Mouse (Mus musculus) ES-Bruce4 (cell line): ENCODE measurements around the gene Wdr47. TPM values are rescaled to one million over a fixed set of nuclear protein-coding genes. Genes with fewer than 3 reads are reported as not detected.

Experiments used
- H3K27ac ChIP-seq: 2 replicates; pipeline ENCODE4 v1.5.1; 2012; ENCODE audit warnings: low read length, inconsistent platforms; ENCODE audit not compliant: insufficient read depth
- H3K27me3 ChIP-seq: 2 replicates; pipeline ENCODE4 v1.6.1; 2012; ENCODE audit warnings: mild to moderate bottlenecking, low read length, inconsistent platforms; ENCODE audit not compliant: control insufficient read depth, poor library complexity, insufficient read depth, severe bottlenecking
- H3K36me3 ChIP-seq: 2 replicates; pipeline ENCODE4 v1.6.1; 2012; ENCODE audit warnings: inconsistent platforms, mild to moderate bottlenecking, low read length, moderate library complexity; ENCODE audit not compliant: control insufficient read depth, poor library complexity, insufficient read depth, severe bottlenecking
- H3K4me1 ChIP-seq: one replicate; pipeline ENCODE4 v1.8.1; 2011; ENCODE audit warnings: low read length; ENCODE audit not compliant: control insufficient read depth, insufficient read depth
- H3K4me3 ChIP-seq: 2 replicates; pipeline ENCODE4 v1.5.1; 2011; ENCODE audit warnings: low read depth, mild to moderate bottlenecking, low read length
- H3K9ac ChIP-seq: 2 replicates; pipeline ENCODE4 v1.6.1; 2012; ENCODE audit warnings: low read depth, mild to moderate bottlenecking, inconsistent platforms; ENCODE audit not compliant: poor library complexity, severe bottlenecking
- H3K9me3 ChIP-seq: replicated peaks from 2 replicates; pipeline ENCODE4 v1.6.1; 2012; ENCODE audit warnings: mild to moderate bottlenecking, low read length, inconsistent platforms; ENCODE audit not compliant: control insufficient read depth, poor library complexity, insufficient read depth, severe bottlenecking
- CTCF ChIP-seq: IDR thresholded peaks from one replicate; pipeline ENCODE4 v1.8.1; 2011; ENCODE audit warnings: low read depth, low read length
- EP300 ChIP-seq: IDR thresholded peaks from 2 replicates; pipeline ENCODE4 v1.6.1; 2011; ENCODE audit warnings: low read depth, low read length; ENCODE audit not compliant: insufficient read depth
- POLR2A ChIP-seq: IDR thresholded peaks from one replicate; pipeline ENCODE4 v1.8.1; 2011; ENCODE audit warnings: low read length; ENCODE audit not compliant: insufficient read depth
- polyA plus RNA-seq: library from polyadenylated mRNA; stranded (reverse); fragments of >200 nt; gene quantifications from 2 replicates; pipeline ENCODE4 v1.2.4, GENCODE M21; 2011; ENCODE audit warnings: low read depth; ENCODE audit not compliant: missing spikeins, insufficient read depth, insufficient read length

The Wdr47 gene
- polyA plus RNA-seq, 1 experiment, result 10.9 TPM

DNA sequence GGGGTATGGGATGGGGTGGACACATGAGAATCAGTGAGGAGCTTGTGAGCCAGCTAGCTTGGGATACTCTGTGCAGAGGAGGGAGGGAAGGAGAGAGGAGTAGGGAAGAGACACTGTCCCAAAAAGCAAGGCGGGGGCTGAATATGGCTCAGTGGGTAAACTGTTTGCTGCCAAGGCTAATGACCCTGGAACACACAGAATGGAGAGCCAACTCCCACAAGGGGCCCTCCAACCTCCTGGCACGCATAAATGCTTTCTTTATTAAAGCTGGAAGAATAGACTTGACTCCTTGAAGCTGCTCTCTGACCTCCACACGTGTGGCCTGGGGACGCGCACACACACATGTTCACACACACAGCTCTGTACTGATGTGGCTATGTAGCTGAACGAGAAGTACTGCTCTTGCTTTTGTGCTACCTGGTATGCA, 97.9 kb downstream of the Wdr47 start:
- Histone ChIP-seq H3K4me3 (no peak overlapping the region), H3K27ac (no peak overlapping the region), H3K9me3 (peaks cover 20% of the 10 kb centered on the region), H3K9ac (no peak overlapping the region), H3K27me3 (no peaks in the 10 kb centered on the region), H3K36me3 (peaks cover 11% of the 10 kb centered on the region), H3K4me1 (no peaks in the 10 kb centered on the region)
- TF ChIP-seq POLR2A (no peak), CTCF (no peak), EP300 (no peak)

GRCm38 (mm10) chr3:108689446-108689845, 98.4 kb downstream of the Wdr47 start:
- Histone ChIP-seq H3K9me3 (peaks cover 24% of the 10 kb centered on the region), H3K9ac (no peak overlapping the region), H3K4me3 (no peak overlapping the region), H3K27me3 (no peaks in the 10 kb centered on the region), H3K36me3 (peaks cover 15% of the 10 kb centered on the region), H3K4me1 (no peaks in the 10 kb centered on the region), H3K27ac (no peak overlapping the region)
- TF ChIP-seq POLR2A (no peak), CTCF (no peak), EP300 (no peak)

- no peak overlapping the region for H3K4me3 ChIP-seq
- H3K27me3 ChIP-seq, result no peaks in the 10 kb centered on the region
- no peak overlapping the region for H3K9ac ChIP-seq
- no peak overlapping the region for H3K27ac ChIP-seq
- peaks cover 19% of the 10 kb centered on the region for H3K36me3 ChIP-seq
- no peak for TF ChIP-seq CTCF
- no peak for TF ChIP-seq EP300
- no peak for TF ChIP-seq POLR2A
- peaks cover 29% of the 10 kb centered on the region for H3K9me3 ChIP-seq
- H3K4me1 ChIP-seq, result no peaks in the 10 kb centered on the region
These were observed 98.9 kb downstream of the Wdr47 start for GRCm38 (mm10) chr3:108689979-108690378.

GRCm38 (mm10) chr3:108694321-108694720, 103.2 kb downstream of the Wdr47 start:
- no peak overlapping the region for H3K9ac ChIP-seq
- H3K4me3 ChIP-seq, result no peak overlapping the region
- H3K9me3 ChIP-seq, result peaks cover 32% of the 10 kb centered on the region
- no peak for TF ChIP-seq CTCF
- TF ChIP-seq POLR2A, result no peak
- TF ChIP-seq EP300, result no peak
- H3K27ac ChIP-seq, result no peak overlapping the region
- H3K27me3 ChIP-seq, result no peaks in the 10 kb centered on the region
- no peaks in the 10 kb centered on the region for H3K4me1 ChIP-seq
- peaks cover 33% of the 10 kb centered on the region for H3K36me3 ChIP-seq

Other genes starting within 250 kb of the Wdr47 start
- gene Mybphl, start 226.4 kb upstream of the Wdr47 start, polyA plus RNA-seq, result not detected in 2 replicates
- 255 and 272 TPM in 2 replicates for gene Psrc1, start 207.4 kb upstream of the Wdr47 start, polyA plus RNA-seq
- gene Celsr2, start 175.7 kb upstream of the Wdr47 start, polyA plus RNA-seq, result 7.1 and 8.9 TPM in 2 replicates
- gene Sars, start 146.1 kb upstream of the Wdr47 start, polyA plus RNA-seq, result 258 and 273 TPM in 2 replicates
- gene 1700013F07Rik, start 57.1 kb upstream of the Wdr47 start, polyA plus RNA-seq, result not detected in 2 replicates
- 0.43 TPM in 1 of 2 replicates, not detected in the other for gene 5330417C22Rik, start 54.7 kb upstream of the Wdr47 start, polyA plus RNA-seq
- gene Tmem167b, start 28.8 kb upstream of the Wdr47 start, polyA plus RNA-seq, result 22.7 and 25.5 TPM in 2 replicates
- 21.5 and 28.4 TPM in 2 replicates for gene Taf13, start 19.6 kb upstream of the Wdr47 start, polyA plus RNA-seq
- gene Clcc1, start 62.6 kb downstream of the Wdr47 start, polyA plus RNA-seq, result 22.6 and 25.2 TPM in 2 replicates
- 27.5 and 30.9 TPM in 2 replicates for gene Gpsm2, start 131.0 kb downstream of the Wdr47 start, polyA plus RNA-seq
- gene Aknad1, start 148.4 kb downstream of the Wdr47 start, polyA plus RNA-seq, result not detected in 2 replicates
- gene Stxbp3, start 249.2 kb downstream of the Wdr47 start, polyA plus RNA-seq, result 25.9 and 29.9 TPM in 2 replicates